Mouse (Mus musculus) naive thymus-derived CD4-positive, alpha-beta T cell, adult 2 months (primary cell): ENCODE measurements around the gene 4931409K22Rik.
A peak's percentile ranks its signal among the peaks of the same experiment; 100 is the strongest.

Source experiments
- DNase-seq: peaks from one replicate; pipeline ENCODE4 v3.0.0-alpha.2; 2011; ENCODE audit warnings: low read depth

Gene 4931409K22Rik

GRCm38 (mm10) chr5:24556709-24557108, at the start of gene 4931409K22Rik:
Gene 4931409K22Rik, minus strand, starts transcription at chr5:24556809.
- no peak for DNase-seq

- no peak for DNase-seq
Observed at GRCm38 (mm10) chr5:24605980-24606665, 49.5 kb upstream of the 4931409K22Rik start.

GRCm38 (mm10) chr5:24605321-24605979, 48.8 kb upstream of the 4931409K22Rik start:
- DNase-seq = no peak

- DNase-seq = no peak
Observed at GRCm38 (mm10) chr5:24604656-24605100, 48.1 kb upstream of the 4931409K22Rik start.

GRCm38 (mm10) chr5:24604080-24604655, 47.6 kb upstream of the 4931409K22Rik start:
- DNase-seq = no peak

- DNase-seq = no peak
Observed at GRCm38 (mm10) chr5:24603431-24604010, 46.9 kb upstream of the 4931409K22Rik start.

- DNase-seq = no peak
Observed at GRCm38 (mm10) chr5:24602751-24603343, 46.2 kb upstream of the 4931409K22Rik start.

GRCm38 (mm10) chr5:24601911-24602750, 45.5 kb upstream of the 4931409K22Rik start:
- DNase-seq = peak; percentile 55

GRCm38 (mm10) chr5:24601071-24601835, 44.6 kb upstream of the 4931409K22Rik start:
- peak; percentile 18 for DNase-seq

GRCm38 (mm10) chr5:24600236-24600635, 43.6 kb upstream of the 4931409K22Rik start:
- no peak for DNase-seq

- DNase-seq = peak; percentile 12
Observed at GRCm38 (mm10) chr5:24599137-24599536, 42.5 kb upstream of the 4931409K22Rik start.

GRCm38 (mm10) chr5:24598570-24599006, 42.0 kb upstream of the 4931409K22Rik start:
- peak; percentile 80 for DNase-seq

- no peak for DNase-seq
Observed at GRCm38 (mm10) chr5:24597901-24598569, 41.4 kb upstream of the 4931409K22Rik start.

GRCm38 (mm10) chr5:24597221-24597728, 40.7 kb upstream of the 4931409K22Rik start:
- peak; percentile 91 for DNase-seq

GRCm38 (mm10) chr5:24596519-24597171, 40.0 kb upstream of the 4931409K22Rik start:
- DNase-seq = peak; percentile 57

GRCm38 (mm10) chr5:24595786-24596380, 39.3 kb upstream of the 4931409K22Rik start:
- peak; percentile 15 for DNase-seq

- no peak for DNase-seq
Observed at GRCm38 (mm10) chr5:24595261-24595660, 38.7 kb upstream of the 4931409K22Rik start.

GRCm38 (mm10) chr5:24594346-24594745, 37.7 kb upstream of the 4931409K22Rik start:
- no peak for DNase-seq

- no peak for DNase-seq
Observed at GRCm38 (mm10) chr5:24593928-24594327, 37.3 kb upstream of the 4931409K22Rik start.
